Mouse (Mus musculus): ENCODE measurements around the gene Arid5b. TPM values are rescaled to one million over a fixed set of nuclear protein-coding genes. Genes with fewer than 3 reads are reported as not detected.

The Arid5b gene
- total and polyA plus RNA-seq, 2 experiments from 2014 or later, result 11.4 to 14.5 TPM

GRCm38 (mm10) chr10:68239426-68240070 lies 39.0 kb downstream of the Arid5b start:
- 80% methylated on average over 7 of the region's 7 CpGs for WGBS
- TF ChIP-seq CTCF (IDR thresholded peaks at IDR 0.05; ENCODE audit: low read depth) (no peak), EP300 (IDR thresholded peaks at IDR 0.05; ENCODE audit: low read depth) (no peak)
- H3K27ac ChIP-seq (ENCODE audit: low read depth), result peak overlapping the region; percentile 48; the same call in 1 of the 2 replicates

GRCm38 (mm10) chr10:68238707-68239425 lies 39.7 kb downstream of the Arid5b start:
- no peak for DNase-seq (ENCODE audit: low spot score)
- no peaks in the 10 kb centered on the region for H3K27me3 ChIP-seq (ENCODE audit: control insufficient read depth, insufficient read depth, low read length)
- no peak for TF ChIP-seq CTCF (IDR thresholded peaks at IDR 0.05; ENCODE audit: low read depth)
- no peak for TF ChIP-seq EP300 (IDR thresholded peaks at IDR 0.05; ENCODE audit: low read depth)

More at GRCm38 (mm10) chr10:68239426-68240070, 39.0 kb downstream of the Arid5b start:
- Histone ChIP-seq H3K4me3 (ENCODE audit: low read depth, low read length) (0 out of 2 replicates have a peak overlapping the region, but pooled peaks have one; percentile 1), H3K9ac (replicated peaks; ENCODE audit: low read depth, low read length) (no peak overlapping the region), H3K4me1 (ENCODE audit: control insufficient read depth, insufficient read depth) (no peaks in the 10 kb centered on the region), H3K4me2 (ENCODE audit: low read depth, low read length) (peak overlapping the region; percentile 31; the same call in 1 of the 2 replicates), H3K27me3 (ENCODE audit: control insufficient read depth, insufficient read depth, low read length) (no peaks in the 10 kb centered on the region), H3K9me3 (replicated peaks; ENCODE audit: control insufficient read depth, low read length) (no peaks in the 10 kb centered on the region), H3K36me3 (replicated peaks; ENCODE audit: control insufficient read depth, insufficient read depth, low read length) (peaks cover 13% of the 10 kb centered on the region)
- no peak for DNase-seq (ENCODE audit: low spot score)
- no peak for ATAC-seq (ENCODE audit: insufficient read depth, low read depth)

GRCm38 (mm10) chr10:68238182-68238581 lies 40.4 kb downstream of the Arid5b start:
- no peaks in the 10 kb centered on the region for H3K27me3 ChIP-seq (ENCODE audit: control insufficient read depth, insufficient read depth, low read length)
- no peak for ATAC-seq (ENCODE audit: insufficient read depth, low read depth)
- H3K36me3 ChIP-seq (replicated peaks; ENCODE audit: control insufficient read depth, insufficient read depth, low read length), result peaks cover 23% of the 10 kb centered on the region
- no peak for DNase-seq (ENCODE audit: low spot score)
- H3K4me1 ChIP-seq (ENCODE audit: control insufficient read depth, insufficient read depth), result no peaks in the 10 kb centered on the region
- no peak overlapping the region for H3K9ac ChIP-seq (replicated peaks; ENCODE audit: low read depth, low read length)
- TF ChIP-seq CTCF (IDR thresholded peaks at IDR 0.05; ENCODE audit: low read depth) (no peak), EP300 (IDR thresholded peaks at IDR 0.05; ENCODE audit: low read depth) (no peak)
- no peak overlapping the region for H3K4me2 ChIP-seq (ENCODE audit: low read depth, low read length)
- H3K9me3 ChIP-seq (replicated peaks; ENCODE audit: control insufficient read depth, low read length), result no peaks in the 10 kb centered on the region
- 45% methylated on average over 3 of the region's 3 CpGs for WGBS
- peak overlapping the region; percentile 35; the same call in 1 of the 2 replicates for H3K27ac ChIP-seq (ENCODE audit: low read depth)
- no peak overlapping the region for H3K4me3 ChIP-seq (ENCODE audit: low read depth, low read length)

More at GRCm38 (mm10) chr10:68238707-68239425, 39.7 kb downstream of the Arid5b start:
- peak overlapping the region; percentile 48 for H3K27ac ChIP-seq (ENCODE audit: low read depth)
- H3K9ac ChIP-seq (replicated peaks; ENCODE audit: low read depth, low read length), result no peak overlapping the region
- H3K4me1 ChIP-seq (ENCODE audit: control insufficient read depth, insufficient read depth), result no peaks in the 10 kb centered on the region
- 54% methylated on average over 5 of the region's 5 CpGs for WGBS
- peak overlapping the region; percentile 1; the same call in 1 of the 2 replicates for H3K4me3 ChIP-seq (ENCODE audit: low read depth, low read length)
- no peaks in the 10 kb centered on the region for H3K9me3 ChIP-seq (replicated peaks; ENCODE audit: control insufficient read depth, low read length)
- peaks cover 17% of the 10 kb centered on the region for H3K36me3 ChIP-seq (replicated peaks; ENCODE audit: control insufficient read depth, insufficient read depth, low read length)
- ATAC-seq (ENCODE audit: insufficient read depth, low read depth), result no peak
- peak overlapping the region; percentile 31; the same call in 1 of the 2 replicates for H3K4me2 ChIP-seq (ENCODE audit: low read depth, low read length)

- no peak for TF ChIP-seq CTCF (IDR thresholded peaks at IDR 0.05; ENCODE audit: low read depth)
- no peak for DNase-seq (ENCODE audit: low spot score)
- H3K4me3 ChIP-seq (ENCODE audit: low read depth, low read length), result no peak overlapping the region
- H3K27me3 ChIP-seq (ENCODE audit: control insufficient read depth, insufficient read depth, low read length), result no peaks in the 10 kb centered on the region
- ATAC-seq (ENCODE audit: insufficient read depth, low read depth), result no peak
- no peaks in the 10 kb centered on the region for H3K4me1 ChIP-seq (ENCODE audit: control insufficient read depth, insufficient read depth)
- no peak overlapping the region for H3K27ac ChIP-seq (ENCODE audit: low read depth)
- 83% methylated on average over 14 of the region's 14 CpGs for WGBS
- H3K9ac ChIP-seq (replicated peaks; ENCODE audit: low read depth, low read length), result no peak overlapping the region
- H3K4me2 ChIP-seq (ENCODE audit: low read depth, low read length), result no peak overlapping the region
- H3K9me3 ChIP-seq (replicated peaks; ENCODE audit: control insufficient read depth, low read length), result no peaks in the 10 kb centered on the region
- H3K36me3 ChIP-seq (replicated peaks; ENCODE audit: control insufficient read depth, insufficient read depth, low read length), result peaks cover 14% of the 10 kb centered on the region
Measured at GRCm38 (mm10) chr10:68236956-68237455, 41.5 kb downstream of the Arid5b start.

GRCm38 (mm10) chr10:68231385-68232182 lies 47.0 kb downstream of the Arid5b start:
- no peak overlapping the region for H3K27ac ChIP-seq (ENCODE audit: low read depth)
- no peak overlapping the region for H3K9ac ChIP-seq (replicated peaks; ENCODE audit: low read depth, low read length)
- no peak overlapping the region for H3K4me3 ChIP-seq (ENCODE audit: low read depth, low read length)
- no peaks in the 10 kb centered on the region for H3K27me3 ChIP-seq (ENCODE audit: control insufficient read depth, insufficient read depth, low read length)
- 49% methylated on average over 18 of the region's 18 CpGs for WGBS
- no peak overlapping the region for H3K4me2 ChIP-seq (ENCODE audit: low read depth, low read length)
- peaks cover 16% of the 10 kb centered on the region; the same call in 1 of the 2 replicates for H3K36me3 ChIP-seq (replicated peaks; ENCODE audit: control insufficient read depth, insufficient read depth, low read length)
- no peak for TF ChIP-seq EP300 (IDR thresholded peaks at IDR 0.05; ENCODE audit: low read depth)
- ATAC-seq (ENCODE audit: insufficient read depth, low read depth), result 0 out of 2 replicates have a peak, but pooled peaks have one; percentile 14
- H3K4me1 ChIP-seq (ENCODE audit: control insufficient read depth, insufficient read depth), result peaks cover 13% of the 10 kb centered on the region
- no peaks in the 10 kb centered on the region for H3K9me3 ChIP-seq (replicated peaks; ENCODE audit: control insufficient read depth, low read length)
- no peak for DNase-seq (ENCODE audit: low spot score)

Measured in heart, postnatal 0 days (tissue).